Mouse (Mus musculus): Measurements from ENCODE around the gene Tesmin. TPM values are rescaled to one million over a fixed set of nuclear protein-coding genes. Genes with fewer than 3 reads are reported as not detected.

Tesmin gene
- polyA plus RNA-seq, 1 experiment from 2014 or later: 0.93 TPM

GRCm38 (mm10) chr19:3431969-3432368, 43.3 kb downstream of the Tesmin start:
- Histone ChIP-seq H3K9ac (ENCODE audit: low read depth, low read length) (no peak overlapping the region), H3K27me3 (ENCODE audit: insufficient read depth, low read length) (no peaks in the 10 kb centered on the region), H3K4me2 (ENCODE audit: low read length) (no peak overlapping the region), H3K4me3 (replicated peaks; ENCODE audit: low read depth, low read length) (no peak overlapping the region), H3K27ac (no peak overlapping the region), H3K36me3 (ENCODE audit: insufficient read depth, low read length) (no peaks in the 10 kb centered on the region), H3K9me3 (replicated peaks; ENCODE audit: low read length) (no peaks in the 10 kb centered on the region), H3K4me1 (replicated peaks; ENCODE audit: insufficient read depth, low read length) (no peaks in the 10 kb centered on the region)
- no peak for TF ChIP-seq CTCF (IDR thresholded peaks at IDR 0.05; ENCODE audit: low read depth)
- WGBS: 93% methylated on average over 2 of the region's 2 CpGs
- ATAC-seq (replicated peaks; ENCODE audit: low FRiP score, low read depth) (no peak), DNase-seq (ENCODE audit: low spot score) (no peak)

- no peak overlapping the region for H3K4me3 ChIP-seq (replicated peaks; ENCODE audit: low read depth, low read length)
- DNase-seq (ENCODE audit: low spot score): no peak
Measured at GRCm38 (mm10) chr19:3434124-3434523, 45.5 kb downstream of the Tesmin start.

GRCm38 (mm10) chr19:3434641-3435040, 46.0 kb downstream of the Tesmin start:
- Histone ChIP-seq H3K27me3 (ENCODE audit: insufficient read depth, low read length) (no peaks in the 10 kb centered on the region), H3K4me1 (replicated peaks; ENCODE audit: insufficient read depth, low read length) (no peaks in the 10 kb centered on the region), H3K9ac (ENCODE audit: low read depth, low read length) (no peak overlapping the region), H3K9me3 (replicated peaks; ENCODE audit: low read length) (no peaks in the 10 kb centered on the region), H3K4me3 (replicated peaks; ENCODE audit: low read depth, low read length) (no peak overlapping the region), H3K36me3 (ENCODE audit: insufficient read depth, low read length) (no peaks in the 10 kb centered on the region), H3K27ac (no peak overlapping the region), H3K4me2 (ENCODE audit: low read length) (no peak overlapping the region)
- 44% methylated on average over 4 of the region's 4 CpGs for WGBS
- ATAC-seq (replicated peaks; ENCODE audit: low FRiP score, low read depth) (no peak), DNase-seq (ENCODE audit: low spot score) (no peak)
- TF ChIP-seq CTCF (IDR thresholded peaks at IDR 0.05; ENCODE audit: low read depth): no peak

More at GRCm38 (mm10) chr19:3434124-3434523, 45.5 kb downstream of the Tesmin start:
- H3K4me1 ChIP-seq (replicated peaks; ENCODE audit: insufficient read depth, low read length): no peaks in the 10 kb centered on the region
- H3K27ac ChIP-seq: no peak overlapping the region
- H3K9me3 ChIP-seq (replicated peaks; ENCODE audit: low read length): no peaks in the 10 kb centered on the region
- H3K36me3 ChIP-seq (ENCODE audit: insufficient read depth, low read length): no peaks in the 10 kb centered on the region
- no peak overlapping the region for H3K9ac ChIP-seq (ENCODE audit: low read depth, low read length)
- 28% methylated on average over 4 of the region's 4 CpGs for WGBS
- no peak for TF ChIP-seq CTCF (IDR thresholded peaks at IDR 0.05; ENCODE audit: low read depth)
- ATAC-seq (replicated peaks; ENCODE audit: low FRiP score, low read depth): no peak
- no peaks in the 10 kb centered on the region for H3K27me3 ChIP-seq (ENCODE audit: insufficient read depth, low read length)
- H3K4me2 ChIP-seq (ENCODE audit: low read length): no peak overlapping the region

GRCm38 (mm10) chr19:3435824-3436223, 47.2 kb downstream of the Tesmin start:
- no peaks in the 10 kb centered on the region for H3K9me3 ChIP-seq (replicated peaks; ENCODE audit: low read length)
- H3K36me3 ChIP-seq (ENCODE audit: insufficient read depth, low read length): no peaks in the 10 kb centered on the region
- H3K27ac ChIP-seq: no peak overlapping the region
- no peak overlapping the region for H3K4me3 ChIP-seq (replicated peaks; ENCODE audit: low read depth, low read length)
- no peaks in the 10 kb centered on the region for H3K4me1 ChIP-seq (replicated peaks; ENCODE audit: insufficient read depth, low read length)
- no peak for DNase-seq (ENCODE audit: low spot score)
- H3K9ac ChIP-seq (ENCODE audit: low read depth, low read length): no peak overlapping the region
- H3K4me2 ChIP-seq (ENCODE audit: low read length): no peak overlapping the region
- no peaks in the 10 kb centered on the region for H3K27me3 ChIP-seq (ENCODE audit: insufficient read depth, low read length)
- 70% methylated on average over 3 of the region's 3 CpGs for WGBS
- TF ChIP-seq CTCF (IDR thresholded peaks at IDR 0.05; ENCODE audit: low read depth): no peak
- no peak for ATAC-seq (replicated peaks; ENCODE audit: low FRiP score, low read depth)

GRCm38 (mm10) chr19:3436840-3437239, 48.2 kb downstream of the Tesmin start:
- Histone ChIP-seq H3K4me1 (replicated peaks; ENCODE audit: insufficient read depth, low read length) (no peaks in the 10 kb centered on the region), H3K4me2 (ENCODE audit: low read length) (no peak overlapping the region), H3K36me3 (ENCODE audit: insufficient read depth, low read length) (no peaks in the 10 kb centered on the region), H3K9ac (ENCODE audit: low read depth, low read length) (no peak overlapping the region), H3K27ac (no peak overlapping the region), H3K27me3 (ENCODE audit: insufficient read depth, low read length) (no peaks in the 10 kb centered on the region), H3K4me3 (replicated peaks; ENCODE audit: low read depth, low read length) (no peak overlapping the region), H3K9me3 (replicated peaks; ENCODE audit: low read length) (no peaks in the 10 kb centered on the region)
- peak; percentile 60 for TF ChIP-seq CTCF (IDR thresholded peaks at IDR 0.05; ENCODE audit: low read depth)
- DNase-seq (ENCODE audit: low spot score) (peak; percentile 14), ATAC-seq (replicated peaks; ENCODE audit: low FRiP score, low read depth) (no peak)
- 60% methylated on average over 9 of the region's 9 CpGs for WGBS

GRCm38 (mm10) chr19:3437980-3438379, 49.3 kb downstream of the Tesmin start:
- peak; percentile 39; the same call in 1 of the 2 replicates for TF ChIP-seq CTCF (IDR thresholded peaks at IDR 0.05; ENCODE audit: low read depth)
- H3K9ac ChIP-seq (ENCODE audit: low read depth, low read length): no peak overlapping the region
- no peaks in the 10 kb centered on the region for H3K9me3 ChIP-seq (replicated peaks; ENCODE audit: low read length)
- DNase-seq (ENCODE audit: low spot score): no peak
- H3K36me3 ChIP-seq (ENCODE audit: insufficient read depth, low read length): no peaks in the 10 kb centered on the region
- no peak overlapping the region for H3K4me2 ChIP-seq (ENCODE audit: low read length)
- H3K27me3 ChIP-seq (ENCODE audit: insufficient read depth, low read length): no peaks in the 10 kb centered on the region
- H3K4me1 ChIP-seq (replicated peaks; ENCODE audit: insufficient read depth, low read length): no peaks in the 10 kb centered on the region
- H3K27ac ChIP-seq: no peak overlapping the region
- WGBS: 63% methylated on average over 5 of the region's 5 CpGs
- ATAC-seq (replicated peaks; ENCODE audit: low FRiP score, low read depth): no peak
- no peak overlapping the region for H3K4me3 ChIP-seq (replicated peaks; ENCODE audit: low read depth, low read length)

- WGBS: 45% methylated on average over 5 of the region's 5 CpGs
- Histone ChIP-seq H3K36me3 (ENCODE audit: insufficient read depth, low read length) (no peaks in the 10 kb centered on the region), H3K9me3 (replicated peaks; ENCODE audit: low read length) (no peaks in the 10 kb centered on the region), H3K4me1 (replicated peaks; ENCODE audit: insufficient read depth, low read length) (no peaks in the 10 kb centered on the region), H3K27me3 (ENCODE audit: insufficient read depth, low read length) (no peaks in the 10 kb centered on the region), H3K9ac (ENCODE audit: low read depth, low read length) (no peak overlapping the region), H3K27ac (no peak overlapping the region), H3K4me2 (ENCODE audit: low read length) (no peak overlapping the region), H3K4me3 (replicated peaks; ENCODE audit: low read depth, low read length) (no peak overlapping the region)
- no peak for ATAC-seq (replicated peaks; ENCODE audit: low FRiP score, low read depth)
- no peak for DNase-seq (ENCODE audit: low spot score)
- no peak for TF ChIP-seq CTCF (IDR thresholded peaks at IDR 0.05; ENCODE audit: low read depth)
Measured at GRCm38 (mm10) chr19:3440667-3441066, 52.0 kb downstream of the Tesmin start.
